Mouse (Mus musculus) myocyte (in vitro differentiated cells): ENCODE data around the gene Arid1b.
"Not testable (repeated sequence)": the region's sequence is repeated elsewhere in the genome, so short reads cannot be mapped to it uniquely, and the experiment has no call there.

ENCODE experiments used
- CEBPB ChIP-seq: IDR thresholded peaks from 2 replicates; pipeline ENCODE4 v1.6.1; 2011; ENCODE audit warnings: mild to moderate bottlenecking, moderate library complexity; ENCODE audit not compliant: poor library complexity, insufficient read depth, severe bottlenecking
- E2F4 ChIP-seq: IDR thresholded peaks from one replicate; pipeline ENCODE4 v1.6.1; 2011; ENCODE audit warnings: mild to moderate bottlenecking, control low read depth, moderate library complexity; ENCODE audit not compliant: insufficient read depth
- MYOD1 ChIP-seq, 3 experiments: IDR thresholded peaks; one replicate each; pipeline ENCODE4 v1.6.1; 2011; ENCODE audit warnings: control low read depth in 2 of 3, low read depth in 2 of 3, mild to moderate bottlenecking in 2 of 3, moderate library complexity in 1 of 3; ENCODE audit not compliant: insufficient read length in 2 of 3, control insufficient read depth in 1 of 3
- MYOG ChIP-seq, 3 experiments: IDR thresholded peaks; one replicate each; pipeline ENCODE4 v1.6.1; 2011; ENCODE audit warnings: control low read depth in 2 of 3, low read depth in 2 of 3, mild to moderate bottlenecking in 2 of 3; ENCODE audit not compliant: insufficient read length in 2 of 3, control insufficient read depth in 1 of 3, insufficient read depth in 1 of 3
- POLR2A ChIP-seq: IDR thresholded peaks from one replicate; pipeline ENCODE4 v1.6.1; 2011; ENCODE audit warnings: low read depth, mild to moderate bottlenecking, control low read depth, moderate library complexity; ENCODE audit not compliant: insufficient read length
- POLR2AphosphoS2 ChIP-seq: IDR thresholded peaks from one replicate; pipeline ENCODE4 v1.6.1; 2011; ENCODE audit warnings: low read depth, control low read depth; ENCODE audit not compliant: insufficient read length
- REST ChIP-seq: IDR thresholded peaks from one replicate; pipeline ENCODE4 v1.6.1; 2011; ENCODE audit warnings: mild to moderate bottlenecking, control low read depth, moderate library complexity; ENCODE audit not compliant: insufficient read depth, insufficient read length
- SRF ChIP-seq: IDR thresholded peaks from one replicate; pipeline ENCODE4 v1.6.1; 2011; ENCODE audit warnings: low read depth; ENCODE audit not compliant: control insufficient read depth, insufficient read length
- TCF12 ChIP-seq: IDR thresholded peaks from one replicate; pipeline ENCODE4 v1.6.1; 2011; ENCODE audit warnings: mild to moderate bottlenecking, control low read depth; ENCODE audit not compliant: poor library complexity, insufficient read depth, severe bottlenecking
- TCF3 ChIP-seq: IDR thresholded peaks from one replicate; pipeline ENCODE4 v1.6.1; 2011; ENCODE audit warnings: low read depth, control low read depth; ENCODE audit not compliant: insufficient read length
- USF1 ChIP-seq: IDR thresholded peaks from one replicate; pipeline ENCODE4 v1.6.1; 2011; ENCODE audit warnings: low read depth, mild to moderate bottlenecking, control low read depth, moderate library complexity

- not testable (repeated sequence) for TF ChIP-seq POLR2A; TCF12; POLR2AphosphoS2; USF1; SRF; MYOG (IDR thresholded peaks at IDR 0.05; ENCODE audit: control insufficient read depth in 1 of 3, insufficient read depth in 1 of 3, insufficient read length in 2 of 3, low read depth in 2 of 3); CEBPB; E2F4; MYOD1 (IDR thresholded peaks at IDR 0.05; ENCODE audit: control insufficient read depth in 1 of 3, insufficient read length in 2 of 3, low read depth in 2 of 3); REST; TCF3
Observed at GRCm38 (mm10) chr17:5110981-5111380, 116.8 kb downstream of the Arid1b start.
